Mouse (Mus musculus) embryo, embryonic 11.5 days (tissue): ENCODE results near the gene Fhl2.
"Not testable (repeated sequence)": the region's sequence is repeated elsewhere in the genome, so short reads cannot be mapped to it uniquely, and the experiment has no call there.

Experiments
- DNase-seq: peaks from one replicate; pipeline ENCODE4 v3.0.0-alpha.2; 2012; ENCODE audit warnings: low read depth, low spot score

Fhl2 gene

DNA sequence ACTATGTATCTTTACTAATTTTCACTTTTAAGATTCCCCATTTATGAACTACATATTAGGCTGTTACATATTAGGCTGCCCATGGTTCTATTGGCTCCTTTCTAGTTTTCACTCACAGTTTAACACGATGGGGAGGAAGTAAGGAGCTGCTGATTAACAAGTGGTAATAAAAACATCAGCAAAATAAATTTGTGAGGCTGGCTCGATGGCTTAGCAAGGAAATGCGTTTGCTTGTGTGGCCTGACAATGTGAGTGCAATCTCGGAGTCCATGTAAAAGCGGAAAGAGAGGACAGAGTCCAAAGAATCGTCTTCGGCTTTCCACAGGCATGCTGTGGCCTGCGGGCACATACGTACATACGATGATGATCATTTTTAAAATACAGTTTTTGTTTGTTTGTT, 4.3 kb downstream of the Fhl2 start:
- DNase-seq, result no peak

DNA sequence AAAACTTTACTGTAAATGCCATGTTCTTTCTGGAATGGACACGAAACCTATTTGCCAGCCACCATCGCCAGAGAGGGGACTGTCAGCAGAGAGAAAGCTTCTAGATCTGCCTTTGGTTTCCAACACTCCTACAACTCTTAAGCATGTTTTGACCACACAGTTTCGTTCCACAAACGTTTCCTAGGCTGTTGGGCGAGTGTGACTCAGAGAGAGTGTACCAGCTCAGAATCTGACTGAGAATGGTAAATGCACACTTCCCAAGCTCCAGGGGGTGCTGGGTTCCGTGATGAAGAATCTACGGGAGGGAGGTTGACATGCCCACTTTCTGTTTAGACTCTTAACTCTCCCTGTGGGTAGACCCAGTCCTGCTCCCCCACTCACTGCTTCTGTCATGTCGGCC, 5.7 kb downstream of the Fhl2 start:
- no peak for DNase-seq

DNA sequence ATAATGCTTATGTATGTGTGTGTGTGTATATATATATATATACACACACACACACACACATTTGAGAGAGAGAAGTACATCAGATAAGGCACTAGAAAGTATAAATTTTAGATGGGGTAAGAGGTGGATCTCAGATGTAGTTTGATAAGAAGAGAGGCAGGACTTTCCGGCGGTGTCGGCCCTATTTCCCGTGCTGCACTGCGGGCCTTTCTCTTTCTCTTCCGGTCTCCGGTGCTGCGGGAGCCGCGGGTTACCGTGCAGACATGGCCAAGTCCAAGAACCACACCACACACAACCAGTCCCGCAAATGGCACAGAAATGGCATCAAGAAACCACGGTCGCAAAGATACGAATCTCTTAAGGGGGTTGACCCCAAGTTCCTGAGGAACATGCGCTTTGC, 7.9 kb downstream of the Fhl2 start:
- not testable (repeated sequence) for DNase-seq

DNA sequence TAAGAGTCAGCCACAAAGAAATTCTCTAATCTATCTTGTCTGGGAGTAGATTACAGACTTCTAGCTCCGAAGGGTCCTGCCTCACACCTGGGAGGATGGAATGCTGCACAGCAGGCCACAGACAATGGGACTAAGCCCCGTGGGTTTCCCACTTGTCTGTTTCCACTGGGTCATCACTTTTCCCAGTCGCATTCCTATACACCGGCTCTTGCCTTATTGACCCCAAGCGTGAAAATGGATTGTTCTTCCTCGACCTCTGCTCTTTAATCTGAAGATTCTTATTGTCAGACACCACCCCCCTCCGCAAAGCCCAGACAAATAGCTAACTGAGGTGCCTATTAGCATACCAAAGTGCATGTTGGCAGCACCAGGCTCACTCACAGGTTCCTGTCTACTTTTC, 10.4 kb downstream of the Fhl2 start:
- no peak for DNase-seq

DNA sequence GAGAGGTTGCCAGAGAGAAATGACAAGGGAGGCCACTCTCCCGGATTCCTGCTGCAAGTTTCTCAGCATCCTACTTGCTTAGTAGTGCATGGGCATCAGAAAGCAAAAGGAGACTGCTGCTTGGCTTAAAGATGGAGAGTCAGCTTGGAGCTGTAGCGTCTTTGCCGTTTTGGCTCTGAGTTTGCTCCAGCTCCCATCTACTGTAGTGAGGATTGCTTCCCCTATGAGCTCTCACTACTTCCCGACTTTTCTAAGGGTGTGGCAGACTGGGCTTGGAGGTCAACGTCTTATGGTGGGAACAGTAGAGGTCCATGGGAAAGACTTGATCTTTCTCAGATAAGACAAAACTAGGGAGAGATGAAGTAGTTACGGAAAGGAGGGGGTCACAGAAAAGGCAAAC, 15.9 kb downstream of the Fhl2 start:
- no peak for DNase-seq

DNA sequence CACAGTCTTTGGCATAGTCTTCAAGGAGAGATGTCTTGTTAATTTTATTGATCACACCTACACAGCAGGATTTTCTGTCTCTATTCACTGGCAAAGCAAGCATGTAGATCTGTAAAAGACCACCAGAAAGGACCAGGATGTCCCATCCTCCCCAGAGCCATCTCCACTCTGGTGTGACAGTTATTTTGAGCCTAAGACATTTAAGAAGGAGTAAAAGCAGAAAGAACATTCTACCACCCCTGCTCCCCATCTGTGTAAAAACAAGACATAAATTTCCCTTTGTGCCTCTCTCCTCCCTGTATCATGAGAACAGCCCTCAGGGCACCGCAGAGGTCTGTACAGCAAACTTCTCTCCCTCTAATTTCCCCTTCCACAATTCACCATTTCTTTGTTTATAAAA, 18.0 kb downstream of the Fhl2 start:
- DNase-seq, result no peak

DNA sequence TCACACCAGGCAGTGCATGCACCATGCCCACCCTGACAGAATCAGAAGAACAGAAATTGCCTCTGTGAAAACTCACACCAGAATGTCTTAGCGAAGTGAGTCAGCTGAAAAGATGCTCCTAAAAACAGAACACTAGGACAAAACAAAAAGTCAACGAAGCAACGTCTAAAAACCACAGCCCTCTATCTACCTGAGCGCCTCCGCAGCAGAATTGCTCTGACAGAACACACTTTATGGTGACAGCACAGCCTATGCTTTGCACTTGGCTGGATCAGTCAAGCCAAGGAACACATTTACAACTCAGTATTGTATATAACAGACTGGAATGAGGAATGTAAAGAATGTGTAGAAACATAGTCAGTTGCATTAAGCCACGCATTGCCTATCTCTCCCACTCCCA, 18.4 kb downstream of the Fhl2 start:
- DNase-seq, result no peak

DNA sequence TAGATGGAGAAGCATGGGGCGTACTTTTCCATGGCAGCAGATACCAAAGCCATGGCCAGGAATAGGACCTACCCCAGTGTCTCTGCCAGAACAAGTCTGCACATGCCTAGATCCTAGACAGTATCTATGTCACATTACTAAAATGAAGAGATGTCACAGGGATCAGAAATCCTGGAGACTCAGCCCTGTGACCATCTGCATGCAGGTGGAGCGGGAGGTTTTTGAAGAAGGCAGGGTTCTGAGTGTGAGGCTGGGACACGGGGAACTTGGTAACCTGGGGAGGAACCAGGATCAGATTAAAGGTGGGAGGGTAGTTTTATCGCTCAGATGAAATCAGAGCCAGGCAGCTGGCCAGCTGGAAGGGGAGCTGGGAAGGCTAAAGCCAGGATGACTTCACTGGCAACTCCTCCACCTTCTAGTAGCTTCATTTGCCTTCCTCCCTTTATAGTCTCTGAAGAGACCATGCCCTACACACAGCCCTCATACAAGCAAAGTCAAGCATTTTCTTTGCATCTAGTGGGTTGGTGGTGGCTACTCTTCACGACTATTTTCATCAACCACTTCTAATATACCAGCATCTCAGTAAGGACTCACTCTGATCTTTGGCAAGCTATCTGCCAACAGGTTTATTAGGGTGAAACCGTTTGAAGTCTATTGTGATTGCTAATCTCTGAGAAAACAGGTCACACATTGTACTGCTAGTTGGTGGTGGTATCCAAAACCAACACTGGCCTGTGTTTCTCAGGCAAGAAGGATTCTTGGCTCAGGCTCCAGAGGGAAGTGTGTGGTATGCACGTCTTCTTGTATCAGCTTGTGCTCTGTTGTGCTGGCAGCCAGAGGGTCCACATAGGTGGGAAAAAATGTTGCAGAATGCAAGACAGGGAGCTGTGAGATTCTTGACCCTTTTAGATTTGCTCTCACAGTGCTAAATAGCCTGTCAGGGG, 23.2 kb downstream of the Fhl2 start:
- no peak for DNase-seq

DNA sequence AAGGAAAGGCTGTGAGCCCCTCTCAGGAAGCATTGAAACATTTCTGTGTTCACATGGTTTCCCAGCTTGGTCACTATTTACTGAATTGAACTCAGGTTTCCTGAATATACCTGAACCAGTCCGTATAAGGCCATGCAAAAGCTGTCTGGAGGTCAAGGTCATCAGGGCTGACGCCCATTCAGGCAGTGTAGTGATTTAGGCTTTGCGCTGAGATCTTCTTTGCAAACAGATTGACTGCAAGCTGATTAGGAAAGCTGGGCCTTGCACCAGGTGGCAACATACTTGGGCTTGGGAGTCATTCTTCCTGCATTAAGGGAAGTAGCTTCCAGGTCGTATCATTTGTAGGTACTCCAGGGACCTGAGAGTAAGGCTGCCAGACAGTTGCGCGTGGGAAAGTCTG, 25.0 kb downstream of the Fhl2 start:
- no peak for DNase-seq

DNA sequence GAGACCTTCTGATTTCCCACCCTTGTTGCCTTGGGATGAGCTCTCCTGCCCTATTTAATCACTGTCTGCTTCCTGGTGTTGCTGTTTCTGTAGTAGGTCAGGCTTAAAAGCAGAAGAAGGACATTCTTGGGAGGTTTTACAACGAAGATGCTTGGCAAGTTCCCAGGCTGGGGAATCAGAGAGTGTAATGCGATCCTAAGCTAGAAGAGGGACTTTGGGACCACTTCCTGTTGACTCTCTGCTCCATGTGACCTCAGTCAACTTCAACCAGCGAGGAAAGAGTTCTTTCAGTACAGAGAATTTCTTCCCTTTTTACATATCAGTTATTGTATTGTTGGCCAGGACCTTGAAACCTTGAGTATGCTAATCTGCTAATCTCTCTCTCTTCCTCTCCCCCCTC, 25.7 kb downstream of the Fhl2 start:
- no peak for DNase-seq

DNA sequence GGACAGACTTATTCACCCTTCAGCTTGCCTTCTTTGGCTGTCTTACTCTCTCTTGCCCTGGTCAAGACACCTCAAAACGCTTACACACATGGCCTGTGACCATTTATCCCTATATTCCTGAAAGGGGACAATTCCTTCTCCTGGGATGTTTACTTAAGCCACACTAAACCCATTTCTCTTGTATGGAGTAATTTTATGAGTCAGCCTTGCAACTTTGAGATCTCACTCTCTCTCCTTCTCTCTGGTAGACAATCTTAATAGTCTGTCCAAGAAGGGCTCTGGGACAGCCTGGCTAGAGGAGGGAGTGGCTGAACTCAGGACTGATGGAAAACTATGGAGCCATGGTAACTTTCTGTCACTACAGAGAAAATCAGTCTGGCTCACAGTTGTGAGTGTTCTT, 27.1 kb downstream of the Fhl2 start:
- no peak for DNase-seq

DNA sequence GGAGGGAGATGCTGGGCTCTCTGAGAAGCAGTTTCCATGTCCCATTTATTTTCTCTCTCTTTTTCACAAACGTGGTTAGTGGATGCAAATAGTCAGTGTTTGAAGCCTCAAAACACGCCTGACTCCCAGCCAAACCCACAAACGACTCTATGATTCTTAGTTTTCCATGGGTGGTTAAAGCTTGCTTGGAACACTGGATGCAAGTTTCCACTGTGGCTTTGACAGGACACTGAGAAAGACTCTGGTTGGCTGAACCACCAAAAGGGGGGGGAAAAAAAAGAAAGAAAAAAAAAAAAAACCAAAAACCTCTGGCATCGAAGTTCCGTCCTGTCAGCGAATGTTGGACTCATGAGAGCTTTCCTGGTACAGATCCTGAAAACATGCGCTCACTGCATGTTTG, 27.6 kb downstream of the Fhl2 start:
- DNase-seq, result no peak

DNA sequence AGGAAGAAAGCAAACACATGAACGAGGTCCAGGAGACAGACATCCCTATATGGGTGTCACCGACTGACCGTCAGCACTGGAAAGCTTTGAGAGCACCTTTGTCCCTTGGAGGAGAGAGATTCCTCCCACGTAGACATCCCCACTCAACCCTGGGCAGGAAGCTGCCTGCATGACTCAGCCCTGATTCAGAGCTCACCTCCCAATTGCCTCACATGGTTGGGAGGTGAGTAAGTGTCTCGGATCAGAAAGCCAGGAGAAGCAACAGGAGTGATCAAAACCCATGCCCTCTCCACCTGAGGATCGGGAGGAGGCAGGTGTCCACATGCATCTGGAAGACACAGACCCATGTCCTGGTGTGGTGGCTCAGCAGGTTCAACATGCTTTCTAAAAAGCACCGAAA, 28.2 kb downstream of the Fhl2 start:
- no peak for DNase-seq

DNA sequence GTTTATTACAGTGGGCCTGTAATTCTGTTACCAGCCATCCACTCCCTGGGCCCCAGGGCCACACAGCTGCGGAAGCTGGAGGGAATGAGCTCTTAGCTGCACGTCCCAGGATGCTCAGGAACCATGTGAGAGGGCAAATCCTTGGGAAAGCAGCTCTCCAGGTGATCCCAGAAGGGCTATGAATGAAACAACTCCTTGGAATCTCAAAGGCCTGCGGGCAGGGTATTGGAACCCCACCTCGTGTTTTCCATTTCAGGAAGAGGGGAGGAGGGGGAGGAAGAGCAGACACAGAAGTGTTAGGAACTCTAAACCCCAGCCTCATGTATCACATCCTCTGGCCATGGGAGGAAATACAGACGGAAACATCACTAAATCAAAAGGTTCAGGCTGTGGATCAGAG, 28.8 kb downstream of the Fhl2 start:
- no peak for DNase-seq

DNA sequence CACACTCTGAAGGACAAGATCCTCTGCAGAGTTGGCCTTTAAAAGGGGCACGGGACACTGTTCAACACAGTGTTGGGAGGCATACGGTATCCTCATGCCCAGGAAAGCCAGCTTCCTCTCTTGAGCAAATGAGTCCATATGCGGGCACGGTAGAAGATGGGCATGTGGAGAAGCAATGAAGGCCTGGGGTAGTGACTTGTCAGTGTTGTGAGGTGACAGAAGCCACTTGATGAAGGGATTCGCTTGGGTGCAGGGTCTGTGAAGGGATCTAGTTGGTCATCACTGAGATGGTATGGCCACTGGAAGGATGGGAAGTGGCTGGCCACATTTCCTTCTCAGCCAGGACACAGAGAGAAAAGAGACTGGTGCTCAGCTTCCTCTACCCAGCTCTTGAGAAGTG, 32.2 kb downstream of the Fhl2 start:
- DNase-seq, result no peak

DNA sequence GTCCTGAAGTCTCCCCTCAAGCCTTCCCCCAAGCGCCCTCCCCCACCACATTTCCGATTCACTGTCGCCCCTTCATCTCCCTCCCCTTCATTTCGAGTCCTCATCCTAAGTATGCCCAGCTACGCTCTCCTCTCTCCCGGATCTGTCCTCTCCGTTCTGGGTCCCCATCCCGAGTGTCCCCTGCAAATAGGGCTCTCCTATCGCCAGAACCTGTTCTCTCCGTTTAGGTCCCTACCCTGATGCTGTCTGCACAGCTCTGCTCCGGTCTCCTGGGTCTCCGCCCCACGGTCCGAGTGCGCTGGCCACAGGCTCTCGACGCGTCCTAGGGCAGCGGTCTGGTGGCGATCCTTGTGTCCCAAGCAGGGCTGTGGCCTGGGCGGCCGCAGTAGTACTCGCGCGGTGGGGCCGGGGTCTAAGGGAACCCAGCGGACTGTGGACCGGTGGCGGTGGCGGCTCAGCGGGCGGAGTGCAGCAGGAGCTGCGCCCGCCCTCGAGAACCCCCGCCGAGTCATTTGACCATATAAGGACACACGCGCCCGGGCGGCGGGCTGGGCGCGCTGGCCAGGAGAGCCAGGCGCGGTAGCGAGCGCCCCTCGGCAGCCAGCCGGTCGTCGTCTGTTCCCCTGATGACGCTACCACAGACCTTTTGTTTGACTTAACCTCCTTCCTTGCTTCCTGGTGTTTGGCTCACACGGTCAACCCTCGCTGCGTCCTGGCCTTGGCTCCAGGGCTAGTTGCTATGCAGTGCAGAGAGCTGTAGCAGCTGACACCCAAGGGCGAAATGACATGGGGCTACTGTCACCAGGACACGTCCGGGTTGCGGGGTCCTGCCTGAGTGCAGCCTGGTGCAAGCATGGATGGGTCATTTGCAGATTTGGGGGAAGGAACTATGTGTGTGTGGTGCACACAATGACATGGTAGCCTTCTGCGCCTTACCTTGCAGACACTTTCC, 33.0 kb downstream of the Fhl2 start:
- DNase-seq, result peak; percentile 51

DNA sequence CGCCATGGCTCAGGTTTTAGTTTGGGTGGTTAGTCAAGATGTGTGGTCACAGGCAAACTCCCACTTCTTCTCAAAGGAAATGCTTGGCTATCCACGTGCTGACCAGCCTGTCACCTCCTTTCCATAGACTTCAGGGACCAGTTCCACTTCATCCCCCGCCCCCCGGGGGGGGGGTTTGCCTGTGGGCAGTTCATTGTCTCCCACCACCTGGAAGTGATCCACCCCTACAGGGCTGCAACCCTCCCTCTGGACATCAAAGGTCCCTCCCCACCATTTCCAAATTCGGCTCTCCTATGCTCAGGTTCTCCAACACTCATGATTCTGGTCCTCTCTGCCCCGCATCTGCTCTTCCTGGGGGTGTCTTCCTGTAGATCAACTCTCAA, 33.7 kb downstream of the Fhl2 start:
- no peak for DNase-seq

DNA sequence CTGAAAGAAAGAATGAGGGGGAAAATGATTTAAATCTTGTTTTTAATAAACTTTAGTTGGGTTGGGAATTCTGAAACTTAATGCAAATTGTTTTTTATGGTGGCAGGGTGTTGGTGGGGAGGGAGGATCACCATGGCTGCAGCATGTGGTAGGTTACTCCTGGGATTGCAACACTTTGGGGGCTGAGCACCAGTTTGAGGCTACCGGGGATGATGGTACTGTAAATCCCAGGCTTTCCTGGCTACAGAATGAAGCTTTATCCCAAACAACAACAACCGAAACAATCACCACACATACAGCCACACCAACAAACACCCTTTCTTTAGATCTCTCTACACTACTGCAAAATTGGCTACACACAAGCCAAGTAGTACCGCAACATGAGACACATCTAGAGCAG, 34.4 kb downstream of the Fhl2 start:
- DNase-seq, result no peak

DNA sequence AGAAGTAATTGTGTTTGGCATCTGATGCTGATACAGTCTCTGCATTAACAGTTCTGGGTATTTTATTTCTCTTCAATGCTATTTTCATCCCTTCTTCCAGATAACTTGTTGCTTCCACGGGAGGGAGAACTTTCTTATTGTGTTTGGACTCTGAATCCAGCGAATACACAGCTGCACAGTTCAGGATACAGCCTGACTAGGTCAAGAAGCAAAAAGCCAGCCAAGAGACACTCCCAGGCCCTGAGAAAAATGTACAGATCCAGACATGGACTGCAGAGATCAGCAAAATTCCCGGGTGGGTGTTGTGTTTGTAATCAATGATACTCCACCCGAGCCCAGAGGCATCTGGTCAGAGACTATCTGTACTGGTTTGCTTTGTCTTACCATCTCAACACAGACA, 37.4 kb downstream of the Fhl2 start:
- DNase-seq, result no peak

DNA sequence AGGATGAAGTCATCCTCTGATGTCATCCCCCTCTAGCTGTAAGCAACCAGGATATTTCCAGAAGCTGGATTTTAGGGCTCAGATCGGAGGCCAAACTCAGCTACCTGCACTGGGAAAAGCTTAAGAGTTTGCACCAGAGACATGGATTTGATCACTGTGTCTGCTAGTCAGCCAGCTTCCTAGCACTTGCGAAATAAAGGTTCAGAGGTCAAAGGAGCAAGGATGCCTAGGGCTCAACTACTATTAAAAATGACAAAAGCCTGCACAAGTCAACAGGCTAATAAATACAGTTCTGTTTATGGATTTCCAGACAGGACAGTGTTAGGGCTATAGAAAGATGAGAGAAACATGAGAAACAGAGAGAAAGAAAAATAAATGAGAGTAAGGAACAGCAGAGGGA, 38.9 kb downstream of the Fhl2 start:
- no peak for DNase-seq

DNA sequence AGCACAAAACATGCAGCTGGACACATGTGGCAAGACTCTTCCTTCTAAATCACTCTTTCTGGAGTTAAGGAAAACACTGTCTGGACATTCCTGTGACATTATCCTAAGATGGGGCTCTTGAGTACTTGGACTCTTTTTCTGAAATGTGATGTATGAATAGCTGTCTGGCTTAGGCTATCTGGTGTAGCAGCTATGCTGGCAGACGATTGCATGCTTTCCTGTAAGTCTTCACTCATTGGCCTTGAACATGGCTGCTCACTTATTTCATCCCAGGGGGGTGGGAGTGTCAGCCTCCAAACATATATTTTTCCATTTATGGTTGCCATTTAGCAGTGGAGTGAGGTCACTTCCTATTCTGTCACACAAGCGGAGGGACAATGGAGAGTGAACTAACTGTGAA, 42.3 kb downstream of the Fhl2 start:
- no peak for DNase-seq

DNA sequence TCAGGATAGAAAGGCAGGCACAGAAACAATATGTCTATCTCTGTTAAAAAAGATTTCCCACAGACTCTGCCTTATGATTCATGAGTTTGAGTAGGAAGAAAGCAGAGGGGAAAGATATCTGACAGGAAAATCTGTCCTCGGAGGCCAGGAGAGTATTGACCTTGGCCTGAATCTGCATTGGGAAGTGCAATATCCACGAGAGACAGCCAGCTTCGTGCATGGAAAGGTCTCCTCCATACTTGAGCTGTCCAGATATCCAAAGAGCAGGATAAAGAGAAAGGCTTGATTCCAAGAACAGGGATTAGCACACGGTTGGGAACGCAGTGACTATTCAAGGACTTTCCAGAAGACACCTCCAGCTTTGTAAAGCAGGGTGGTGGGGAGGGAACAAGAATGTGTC, 43.2 kb downstream of the Fhl2 start:
- DNase-seq, result no peak

DNA sequence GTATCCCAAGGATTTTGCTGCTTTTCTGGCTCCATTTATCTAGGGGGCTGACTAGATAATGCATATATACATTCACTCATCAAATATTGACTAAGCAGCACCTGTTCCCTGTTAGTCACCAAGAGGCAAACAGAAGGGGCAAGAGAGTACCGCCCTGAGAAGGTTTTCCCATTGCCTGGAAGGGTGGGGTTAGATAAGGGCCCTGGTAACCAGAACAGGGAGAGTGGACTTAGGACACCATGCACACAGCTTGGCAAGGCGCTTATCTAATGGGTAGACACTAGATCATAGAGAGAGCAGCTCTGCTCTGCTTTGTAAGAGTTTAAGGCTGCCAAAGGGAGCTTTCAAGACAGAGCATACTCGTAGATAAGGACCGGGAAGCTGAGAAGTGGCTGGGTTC, 44.2 kb downstream of the Fhl2 start:
- DNase-seq, result no peak
